Comparison of ENCODE assay signal across 7 mouse cellular contexts in genomic region chr11:79736232-79737006, GRCm38 (mm10).
A peak's percentile ranks its signal among the peaks of the same experiment; 100 is the strongest.
DNase-seq lines count a peak whose midpoint lies in the region; ATAC-seq and TF ChIP-seq lines count a peak whose summit lies in the region.

No protein-coding gene starts in this region.

- H3K9me3 ChIP-seq in lung, embryonic 14.5 days (ENCODE audit: low read depth, low read length): no peaks in the 10 kb centered on the region
- H3K9me3 ChIP-seq in embryonic facial prominence, embryonic 15.5 days (replicated peaks): no peaks in the 10 kb centered on the region
- H3K9me3 ChIP-seq in liver, embryonic 12.5 days (replicated peaks): no peaks in the 10 kb centered on the region
- no peaks in the 10 kb centered on the region for H3K9me3 ChIP-seq in stomach, postnatal 0 days (ENCODE audit: control insufficient read depth, low read length)

- 0 out of 2 replicates have a peak overlapping the region, but pooled peaks have one; percentile 6 for H3K27ac ChIP-seq in lung, embryonic 14.5 days (ENCODE audit: low read depth)
- peak overlapping the region; percentile 48; the same call in 1 of the 2 replicates for H3K27ac ChIP-seq in embryonic facial prominence, embryonic 15.5 days (replicated peaks)
- peak overlapping the region; percentile 48 for H3K27ac ChIP-seq in liver, embryonic 12.5 days
- H3K27ac ChIP-seq in stomach, postnatal 0 days (replicated peaks): peak overlapping the region; percentile 88

- 63% methylated on average over 15 of the region's 15 CpGs for WGBS in lung, embryonic 14.5 days
- 78% methylated on average over 15 of the region's 15 CpGs for WGBS in embryonic facial prominence, embryonic 15.5 days
- 54% methylated on average over 15 of the region's 15 CpGs for WGBS in liver, embryonic 12.5 days (ENCODE audit: insufficient replicate concordance)
- WGBS in stomach, postnatal 0 days: 65% methylated on average over 15 of the region's 15 CpGs

- no peaks in the 10 kb centered on the region for H3K36me3 ChIP-seq in lung, embryonic 14.5 days (ENCODE audit: insufficient read depth)
- peaks cover 8% of the 10 kb centered on the region; the same call in 1 of the 2 replicates for H3K36me3 ChIP-seq in embryonic facial prominence, embryonic 15.5 days
- H3K36me3 ChIP-seq in liver, embryonic 12.5 days: no peaks in the 10 kb centered on the region
- 0 out of 2 replicates have a peak, but pooled peaks cover 6% of the 10 kb centered on the region for H3K36me3 ChIP-seq in stomach, postnatal 0 days (ENCODE audit: control insufficient read depth, insufficient read depth, low read length)

- peak; percentile 60 for TF ChIP-seq CTCF in lung, embryonic 14.5 days (IDR thresholded peaks at IDR 0.05; ENCODE audit: low read depth)
- TF ChIP-seq CTCF in stomach, postnatal 0 days (IDR thresholded peaks at IDR 0.05; ENCODE audit: low read depth): peak; percentile 66

- no peak overlapping the region for H3K4me3 ChIP-seq in lung, embryonic 14.5 days (ENCODE audit: low read depth, low read length)
- H3K4me3 ChIP-seq in embryonic facial prominence, embryonic 15.5 days (replicated peaks): no peak overlapping the region
- H3K4me3 ChIP-seq in liver, embryonic 12.5 days: no peak overlapping the region
- no peak overlapping the region for H3K4me3 ChIP-seq in stomach, postnatal 0 days (ENCODE audit: low read depth, low read length)

- H3K4me2 ChIP-seq in lung, embryonic 14.5 days: no peak overlapping the region
- no peak overlapping the region for H3K4me2 ChIP-seq in embryonic facial prominence, embryonic 15.5 days (replicated peaks)
- H3K4me2 ChIP-seq in liver, embryonic 12.5 days: peak overlapping the region; percentile 32
- H3K4me2 ChIP-seq in stomach, postnatal 0 days (replicated peaks; ENCODE audit: low read depth): no peak overlapping the region

- DNase-seq in lung, embryonic 14.5 days: peak; percentile 64
- DNase-seq in lung, postnatal 25 days (ENCODE audit: low spot score): no peak
- no peak for DNase-seq in stomach, postnatal 0 days (ENCODE audit: low spot score)
- no peak for DNase-seq in gastrocnemius, postnatal 10 days

- ATAC-seq in lung, embryonic 14.5 days (ENCODE audit: insufficient read depth): peak; percentile 47
- ATAC-seq in embryonic facial prominence, embryonic 15.5 days (ENCODE audit: insufficient number of reproducible peaks, low FRiP score, low TSS enrichment, low read depth): no peak
- ATAC-seq in liver, embryonic 12.5 days: peak; percentile 85
- ATAC-seq in stomach, postnatal 0 days (ENCODE audit: low FRiP score, low TSS enrichment): peak; percentile 73
- no peak for ATAC-seq in granulocyte monocyte progenitor cell, adult 5-6 weeks (replicated peaks; ENCODE audit: poor library complexity, severe bottlenecking)

- H3K4me1 ChIP-seq in lung, embryonic 14.5 days (ENCODE audit: insufficient read depth): peaks cover 14% of the 10 kb centered on the region
- H3K4me1 ChIP-seq in embryonic facial prominence, embryonic 15.5 days: peaks cover 33% of the 10 kb centered on the region
- H3K4me1 ChIP-seq in liver, embryonic 12.5 days: peaks cover 46% of the 10 kb centered on the region
- H3K4me1 ChIP-seq in stomach, postnatal 0 days (replicated peaks; ENCODE audit: control insufficient read depth, insufficient read depth): peaks cover 13% of the 10 kb centered on the region

- no peak for TF ChIP-seq EP300 in stomach, postnatal 0 days (optimal IDR thresholded peaks at IDR 0.05)

- no peak overlapping the region for H3K9ac ChIP-seq in lung, embryonic 14.5 days
- H3K9ac ChIP-seq in embryonic facial prominence, embryonic 15.5 days: no peak overlapping the region
- H3K9ac ChIP-seq in liver, embryonic 12.5 days: no peak overlapping the region; the same call in 1 of the 2 replicates
- H3K9ac ChIP-seq in stomach, postnatal 0 days (ENCODE audit: low read length): no peak overlapping the region

- no peaks in the 10 kb centered on the region for H3K27me3 ChIP-seq in lung, embryonic 14.5 days (ENCODE audit: insufficient read depth, low read length)
- no peaks in the 10 kb centered on the region for H3K27me3 ChIP-seq in embryonic facial prominence, embryonic 15.5 days
- 0 out of 2 replicates have a peak, but pooled peaks cover 3% of the 10 kb centered on the region for H3K27me3 ChIP-seq in liver, embryonic 12.5 days (replicated peaks)
- no peaks in the 10 kb centered on the region for H3K27me3 ChIP-seq in stomach, postnatal 0 days (ENCODE audit: control insufficient read depth, insufficient read depth, low read length)

Comparison
In these comparisons a context has a peak if more than half of its experiments do, and no peak if none do; other contexts are left out.
1. ATAC-seq: peak in lung, embryonic 14.5 days (single experiment), liver, embryonic 12.5 days (single experiment) and stomach, postnatal 0 days (single experiment); none in embryonic facial prominence, embryonic 15.5 days (single experiment) and granulocyte monocyte progenitor cell, adult 5-6 weeks (single experiment).
2. H3K27ac ChIP-seq: peak in every context shown above with its lines; median percentile 88 in stomach, postnatal 0 days; 48 in embryonic facial prominence, embryonic 15.5 days; 48 in liver, embryonic 12.5 days; 6 in lung, embryonic 14.5 days.